Mouse (Mus musculus) cerebellum, adult 2 months (tissue): ENCODE measurements at regions not wholly inside any gene's neighbourhood (a gene's known extent, or its start where the extent isn't known, plus 50 kb on each side); places are given as distances from the start of the nearest gene placed in this dataset.

Source experiments
- DNase-seq, 2 experiments: peaks; one replicate each; pipeline ENCODE4 v3.0.0; 2021
- H3K27ac ChIP-seq: fragments of 200-500 bp; 2 replicates; pipeline ENCODE4 v1.5.1; 2012; ENCODE audit warnings: low read length, control low read depth, inconsistent platforms; ENCODE audit not compliant: insufficient read depth
- H3K27me3 ChIP-seq: fragments of 200-500 bp; 2 replicates; pipeline ENCODE4 v1.6.1; 2012; ENCODE audit warnings: inconsistent platforms, mild to moderate bottlenecking, low read length, moderate library complexity; ENCODE audit not compliant: control insufficient read depth, insufficient read depth
- H3K4me1 ChIP-seq: fragments of 200-500 bp; 2 replicates; pipeline ENCODE4 v1.6.1; 2011; ENCODE audit warnings: low read length; ENCODE audit not compliant: control insufficient read depth, insufficient read depth
- H3K4me3 ChIP-seq: fragments of 200-500 bp; replicated peaks from 2 replicates; pipeline ENCODE3; 2011; ENCODE audit warnings: mild to moderate bottlenecking, low read depth, low read length, control low read depth; ENCODE audit not compliant: insufficient read depth
- CTCF ChIP-seq: fragments of 200-500 bp; IDR thresholded peaks from 2 replicates; pipeline ENCODE4 v1.5.1; 2011; ENCODE audit warnings: low read depth, mild to moderate bottlenecking, control low read depth, low read length, moderate library complexity, borderline replicate concordance; ENCODE audit not compliant: insufficient read depth
- POLR2A ChIP-seq: fragments of 200-500 bp; IDR thresholded peaks from 2 replicates; pipeline ENCODE4 v1.6.1; 2011; ENCODE audit warnings: low read length, control low read depth, borderline replicate concordance; ENCODE audit not compliant: insufficient read depth
- WGBS: fragments of 180-500 bp; shearing (Covaris S2); methylation state at CpG from one replicate; pipeline ENCODE4 v1.1.7; 2018; 5-methylcytosine and 5-hydroxymethylcytosine counted together

DNA sequence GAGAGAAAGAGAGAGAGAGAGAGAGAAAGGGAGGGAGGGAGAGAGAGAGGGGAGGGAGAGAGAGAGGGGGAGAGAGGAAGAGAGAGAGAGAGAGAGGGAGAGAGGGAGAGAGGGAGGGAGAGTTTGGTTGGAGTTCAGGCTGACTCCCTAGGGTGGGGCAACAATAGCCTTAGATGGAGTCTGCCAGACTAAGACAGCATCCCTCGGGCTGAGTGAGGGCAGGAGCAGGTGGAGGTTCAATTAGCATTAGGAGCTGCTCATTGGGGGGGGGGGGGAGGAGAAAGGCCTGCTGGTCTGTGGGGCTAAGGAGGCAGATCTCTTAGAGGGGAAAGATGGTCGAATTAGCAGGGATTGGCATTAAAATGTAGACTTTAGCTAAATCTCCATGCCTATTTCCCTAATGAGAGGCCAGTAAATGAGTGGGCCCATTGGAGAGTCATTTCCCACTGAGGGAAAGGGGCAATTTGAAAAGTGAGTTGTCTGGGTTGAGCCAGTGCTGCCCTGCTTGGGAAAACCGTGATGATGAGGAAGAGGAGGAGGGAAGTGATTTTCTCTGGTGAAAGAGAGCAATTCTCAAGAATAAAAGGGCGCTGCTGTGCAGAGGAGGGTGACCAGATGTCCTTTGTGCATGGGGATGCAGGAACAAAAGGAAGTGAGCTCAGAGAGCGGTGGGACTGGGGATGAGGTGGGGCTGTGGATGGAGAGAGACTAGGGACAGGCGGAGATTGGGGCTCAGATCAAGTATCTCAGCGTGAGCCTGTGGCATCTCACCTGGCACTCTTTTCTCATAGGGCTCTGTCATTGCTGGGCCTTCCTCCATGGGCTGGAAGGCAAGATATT, 218.0 kb downstream of the Med10 start:
- Histone ChIP-seq H3K27ac (no peak overlapping the region), H3K4me1 (no peaks in the 10 kb centered on the region), H3K27me3 (no peaks in the 10 kb centered on the region), H3K4me3 (no peak overlapping the region)
- no peak for TF ChIP-seq CTCF
- no peak for DNase-seq
- 42% methylated on average over 7 of the region's 7 CpGs for WGBS

DNA sequence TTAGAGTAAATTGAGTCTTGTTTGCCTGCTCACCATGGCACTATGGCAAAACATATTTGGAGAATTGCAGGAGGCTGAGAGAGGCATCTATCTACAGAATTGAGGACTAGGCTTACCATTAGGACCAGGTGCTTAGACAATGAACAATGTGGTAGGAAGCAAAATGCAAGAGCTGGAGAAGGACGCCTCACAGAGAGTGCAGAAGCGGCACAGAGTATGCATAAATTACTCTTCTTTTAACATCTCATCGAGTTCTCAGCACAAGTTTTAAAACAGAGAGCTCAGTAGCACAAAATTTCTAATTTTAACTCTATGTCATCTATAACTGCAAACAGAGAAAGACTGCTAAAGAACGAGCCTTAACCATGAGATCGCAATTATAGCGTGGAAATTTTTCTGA, 231.1 kb downstream of the Med10 start:
- WGBS: 66% methylated on average over 6 of the region's 6 CpGs

DNA sequence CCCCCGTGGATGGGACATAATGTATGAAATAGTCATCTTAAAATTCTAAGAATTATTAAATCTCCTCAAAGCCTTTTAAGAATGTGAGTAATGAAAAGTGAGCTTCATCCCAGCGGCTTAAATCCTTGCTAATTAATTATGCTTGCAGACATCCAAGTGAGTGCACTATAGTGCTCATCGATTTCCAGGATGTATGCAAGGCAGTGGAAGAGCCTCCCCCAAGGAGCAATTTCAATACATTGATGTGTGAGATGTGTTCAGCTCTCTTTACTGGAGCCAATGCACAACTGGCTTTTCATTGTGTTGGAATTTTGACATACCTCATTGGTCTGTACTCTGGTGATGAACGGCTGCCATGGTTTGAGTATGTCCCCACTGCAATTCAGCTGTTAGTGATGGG, 231.6 kb downstream of the Med10 start:
- no peak for DNase-seq
- 43% methylated on average over 4 of the region's 4 CpGs for WGBS
- TF ChIP-seq POLR2A: no peak
- Histone ChIP-seq H3K27ac (no peak overlapping the region), H3K4me1 (no peaks in the 10 kb centered on the region), H3K27me3 (no peaks in the 10 kb centered on the region), H3K4me3 (no peak overlapping the region)

More for the DNA sequence above, 231.1 kb downstream of the Med10 start:
- H3K4me3 ChIP-seq: no peak overlapping the region
- no peak for TF ChIP-seq CTCF
- no peak for TF ChIP-seq POLR2A
- no peaks in the 10 kb centered on the region for H3K27me3 ChIP-seq
- H3K4me1 ChIP-seq: no peaks in the 10 kb centered on the region
- DNase-seq: no peak
- no peak overlapping the region for H3K27ac ChIP-seq

DNA sequence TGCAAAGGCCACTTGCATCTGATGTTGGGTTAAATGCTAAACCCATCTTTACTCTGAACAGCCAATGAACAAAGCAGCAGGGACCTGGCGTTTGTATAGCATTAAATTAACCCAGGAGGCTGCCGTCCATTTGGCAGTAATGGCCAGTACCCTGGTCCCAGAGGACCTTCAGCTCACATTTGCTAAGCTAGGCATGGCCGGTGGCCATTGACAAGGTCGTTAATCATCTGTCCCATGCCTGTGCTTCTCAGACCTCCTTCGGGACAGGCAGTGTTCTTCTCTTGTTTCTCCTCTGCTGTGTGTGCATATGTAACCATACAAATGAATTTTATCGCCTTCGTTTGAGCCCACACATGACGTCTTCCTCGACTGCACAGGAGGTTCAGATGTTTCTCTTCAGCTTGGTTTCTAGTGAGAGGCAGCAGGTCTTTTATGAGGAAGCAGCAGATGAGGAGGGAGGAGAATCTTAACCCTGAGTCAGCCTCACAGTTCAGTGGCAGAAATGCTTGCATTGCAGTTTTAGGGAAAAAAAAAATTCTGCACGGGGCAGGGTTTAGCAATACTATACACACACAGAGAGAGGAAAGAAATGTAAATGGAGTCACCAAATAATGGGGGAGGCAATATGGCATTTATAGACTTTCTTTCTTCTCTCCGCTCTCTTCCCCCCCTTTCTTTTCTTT, 235.9 kb downstream of the Med10 start:
- no peaks in the 10 kb centered on the region for H3K4me1 ChIP-seq
- no peaks in the 10 kb centered on the region for H3K27me3 ChIP-seq
- 17% methylated on average over 11 of the region's 11 CpGs for WGBS
- TF ChIP-seq CTCF (no peak), POLR2A (no peak)
- no peak overlapping the region for H3K4me3 ChIP-seq
- no peak overlapping the region for H3K27ac ChIP-seq
- DNase-seq: no peak

DNA sequence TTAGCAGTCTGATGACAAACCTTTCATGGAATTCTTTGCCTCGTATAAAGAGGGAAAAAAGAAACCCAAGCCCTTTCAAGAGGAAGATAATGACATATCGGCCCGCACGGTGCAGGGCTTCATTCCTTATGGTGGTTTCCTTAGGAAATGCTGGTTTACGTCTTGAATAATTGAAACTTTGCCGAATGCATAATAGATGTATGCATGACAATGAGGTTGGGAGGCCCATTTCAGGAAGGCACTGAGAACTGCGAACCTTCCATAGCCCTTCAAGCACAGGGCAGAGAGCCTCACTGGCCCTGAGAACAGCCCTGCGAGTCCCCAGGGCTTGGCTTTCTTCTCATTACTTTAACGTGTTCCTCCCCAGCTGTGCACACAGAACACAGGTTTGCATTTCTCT, 255.7 kb downstream of the Med10 start:
- H3K27me3 ChIP-seq: no peaks in the 10 kb centered on the region
- no peak overlapping the region for H3K27ac ChIP-seq
- no peak for DNase-seq
- H3K4me3 ChIP-seq: no peak overlapping the region
- H3K4me1 ChIP-seq: no peaks in the 10 kb centered on the region
- WGBS: 74% methylated on average over 9 of the region's 9 CpGs
- TF ChIP-seq POLR2A: no peak
- TF ChIP-seq CTCF: no peak

DNA sequence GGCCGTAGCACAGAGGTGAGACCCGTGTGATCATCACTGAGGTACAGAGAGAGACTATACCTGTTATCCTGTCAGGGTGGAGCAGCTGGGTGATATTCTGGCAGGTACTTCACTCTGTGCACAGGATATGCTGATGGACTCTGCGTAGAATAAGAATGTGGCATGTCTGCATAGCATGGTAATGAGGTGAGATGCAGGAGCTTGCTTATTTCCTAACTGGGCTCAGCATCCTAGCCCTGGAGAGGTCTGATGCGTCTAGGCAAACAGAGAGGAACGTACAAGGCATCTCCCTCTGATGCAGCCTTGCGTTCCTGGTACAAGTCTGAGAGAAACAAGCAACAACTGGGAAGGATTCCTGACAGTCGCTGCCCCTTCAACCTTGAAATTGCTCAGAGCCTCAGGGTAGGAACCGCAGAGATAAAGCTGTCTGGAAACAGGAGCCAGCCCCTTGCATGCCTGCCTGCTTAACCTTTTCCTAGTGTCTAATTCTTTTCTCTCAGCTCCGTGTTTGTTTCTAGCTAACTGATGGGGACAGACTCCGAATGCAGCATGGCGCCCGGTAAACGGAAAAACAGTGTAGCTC, 259.3 kb downstream of the Med10 start:
- no peaks in the 10 kb centered on the region for H3K27me3 ChIP-seq
- no peak overlapping the region for H3K4me3 ChIP-seq
- no peak for DNase-seq
- no peaks in the 10 kb centered on the region for H3K4me1 ChIP-seq
- no peak for TF ChIP-seq POLR2A
- TF ChIP-seq CTCF: no peak
- no peak overlapping the region for H3K27ac ChIP-seq
- 74% methylated on average over 13 of the region's 13 CpGs for WGBS

DNA sequence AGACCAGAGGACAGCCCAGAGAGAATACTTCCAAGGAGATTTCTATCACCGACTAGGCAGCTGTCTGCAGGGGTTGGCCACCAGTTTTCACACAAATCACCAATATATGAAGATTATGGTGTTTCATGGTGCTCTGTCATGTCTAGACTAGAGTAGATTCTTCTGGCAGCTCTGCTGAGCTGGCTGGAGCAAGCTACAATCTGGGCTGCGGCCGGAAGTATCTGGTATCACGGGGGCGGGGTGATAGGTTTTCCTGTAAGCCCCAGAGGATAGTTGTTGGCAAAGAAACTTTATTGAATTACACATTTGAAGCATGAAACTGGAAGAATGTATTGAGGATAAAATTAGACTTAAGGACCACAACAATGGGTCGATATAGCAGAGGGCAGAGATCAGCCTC, 271.5 kb downstream of the Med10 start:
- no peak for TF ChIP-seq CTCF
- no peak for TF ChIP-seq POLR2A
- WGBS: 50% methylated on average over 6 of the region's 6 CpGs
- DNase-seq: no peak
- Histone ChIP-seq H3K27me3 (no peaks in the 10 kb centered on the region), H3K27ac (no peak overlapping the region), H3K4me3 (no peak overlapping the region), H3K4me1 (no peaks in the 10 kb centered on the region)

DNA sequence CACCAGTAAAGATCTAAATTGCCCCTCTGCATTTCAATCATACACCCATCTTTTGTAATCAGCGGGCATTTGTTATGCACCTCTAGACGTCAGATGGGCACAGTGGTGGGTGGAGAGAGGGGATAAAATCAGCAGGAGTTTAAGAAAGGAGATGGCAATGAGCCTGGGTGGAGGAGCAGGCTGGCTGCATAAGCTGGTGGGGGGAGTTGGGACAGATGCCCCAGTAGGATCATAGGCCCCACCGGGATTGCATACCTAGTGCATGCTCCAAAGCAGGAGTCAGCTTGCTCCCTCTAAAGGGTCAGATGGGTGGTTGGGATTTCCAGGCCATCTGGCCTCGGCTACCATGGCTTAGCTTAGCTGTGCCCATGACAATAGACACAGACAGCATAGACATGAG, 273.2 kb downstream of the Med10 start:
- no peak overlapping the region for H3K4me3 ChIP-seq
- no peak for DNase-seq
- H3K4me1 ChIP-seq: no peaks in the 10 kb centered on the region
- WGBS: 33% methylated on average over 4 of the region's 4 CpGs
- TF ChIP-seq CTCF (no peak), POLR2A (no peak)
- no peaks in the 10 kb centered on the region for H3K27me3 ChIP-seq
- no peak overlapping the region for H3K27ac ChIP-seq
